Mouse (Mus musculus): ENCODE data around the gene Bmf.

GRCm38 (mm10) chr2:118532855-118533675, 16.4 kb downstream of the Bmf start:
- TF ChIP-seq CTCF (conservative IDR thresholded peaks at IDR 0.05; ENCODE audit: low read length): no peak
- no peak for TF ChIP-seq NANOG (IDR thresholded peaks at IDR 0.05; ENCODE audit: borderline replicate concordance, low read length)

Measured in E14TG2a.4 (cell line).